8 mouse cellular contexts compared by ENCODE assay signal in genomic region chr4:109173775-109174440, GRCm38 (mm10). TPM values are rescaled to one million over a fixed set of nuclear protein-coding genes. Genes with fewer than 3 reads are reported as not detected.
DNase-seq lines count a peak whose midpoint lies in the region; ATAC-seq lines count a peak whose summit lies in the region.

No protein-coding gene starts in this region.

- 39% methylated on average over 7 of the region's 7 CpGs for WGBS in hindbrain, embryonic 15.5 days

- no peaks in the 10 kb centered on the region for H3K9me3 ChIP-seq in hindbrain, embryonic 15.5 days

- H3K4me3 ChIP-seq in hindbrain, embryonic 15.5 days = no peak overlapping the region

- H3K36me3 ChIP-seq in hindbrain, embryonic 15.5 days = no peaks in the 10 kb centered on the region

- peak overlapping the region; percentile 31 for H3K4me2 ChIP-seq in hindbrain, embryonic 15.5 days

- no peaks in the 10 kb centered on the region for H3K27me3 ChIP-seq in hindbrain, embryonic 15.5 days

- peak overlapping the region; percentile 81 for H3K27ac ChIP-seq in hindbrain, embryonic 15.5 days (replicated peaks)

- peaks cover 22% of the 10 kb centered on the region for H3K4me1 ChIP-seq in hindbrain, embryonic 15.5 days (replicated peaks)

- DNase-seq in adrenal gland, adult 2 months = peak; percentile 33
- DNase-seq in adrenal gland, adult 8-10 months = no peak
- peak; percentile 22 to 28 for DNase-seq in urinary bladder, postnatal 36 days (ENCODE audit: low spot score in 2 of 2)
- DNase-seq in urinary bladder, postnatal 10 days (ENCODE audit: low spot score) = no peak
- DNase-seq in testis, postnatal 10 days (ENCODE audit: low spot score) = peak; percentile 67
- DNase-seq in spleen, adult 18-20 months = no peak
- DNase-seq in T-cell, adult 2 months (ENCODE audit: low spot score) = no peak

- no peak overlapping the region; the same call in 1 of the 2 replicates for H3K9ac ChIP-seq in hindbrain, embryonic 15.5 days

- ATAC-seq in hindbrain, embryonic 15.5 days (ENCODE audit: low FRiP score, low read depth) = peak; percentile 40; the same call in 1 of the 2 replicates

RNA-seq across cellular contexts. Expression of gene Osbpl9, which starts 28.2 kb away (rescaled TPM):
- total RNA-seq in adrenal gland, adult 2 months (2021) = 100 to 1,000 TPM; 112 to 168 TPM
- 63.2 and 68.5 TPM in 2 replicates for polyA plus RNA-seq in adrenal gland, adult 2 months (2012; rRNA removed)
- 100 to 1,000 TPM; 123 to 159 (median 148) TPM for total RNA-seq in adrenal gland, adult 8-10 months (2022)
- 72.0 and 77.5 TPM in 2 replicates for polyA plus RNA-seq in hindbrain, embryonic 15.5 days (2015; fragmentation: Nextera tagmentation; extraction: Ambion mirVana)

Comparison
In these comparisons a context has a peak if more than half of its experiments do, and no peak if none do; other contexts are left out.
1. DNase-seq: peak in adrenal gland, adult 2 months (single experiment), urinary bladder, postnatal 36 days (2 of 2) and testis, postnatal 10 days (single experiment); none in adrenal gland, adult 8-10 months (single experiment), urinary bladder, postnatal 10 days (single experiment), spleen, adult 18-20 months (0 of 2) and T-cell, adult 2 months (single experiment).